Mouse (Mus musculus): ENCODE data around the gene Plk5.

The Plk5 gene

GRCm38 (mm10) chr10:80406684-80407501 is 50.6 kb downstream of the Plk5 start, which contains the start of gene Uqcr11:
Gene Uqcr11, minus strand, starts transcription at chr10:80406830.
- CTCF ChIA-PET, result no interaction called here

GRCm38 (mm10) chr10:80407924-80408323 is 51.7 kb downstream of the Plk5 start:
- CTCF ChIA-PET, result no interaction called here

GRCm38 (mm10) chr10:80412656-80413541 is 56.6 kb downstream of the Plk5 start:
- CTCF ChIA-PET, result no interaction called here
